Mouse (Mus musculus): ENCODE measurements around the gene Gm28635. TPM values are rescaled to one million over a fixed set of nuclear protein-coding genes. Genes with fewer than 3 reads are reported as not detected.

The Gm28635 gene
- polyA plus RNA-seq, 1 experiment from 2014 or later: not detected

- WGBS: under 1% methylated on average over 15 of the region's 15 CpGs
- H3K4me3 ChIP-seq: peak within 1 kb of the TSS; percentile 63
- no peaks in the 10 kb centered on the region for H3K27me3 ChIP-seq
- peak within 1 kb of the TSS; percentile 67 for H3K9ac ChIP-seq
- no peaks in the 10 kb centered on the region for H3K9me3 ChIP-seq
- peak within 1 kb of the TSS; percentile 98 for H3K27ac ChIP-seq
- H3K4me1 ChIP-seq: peaks cover 11% of the 10 kb centered on the region; the same call in 1 of the 2 replicates
- peak; percentile 97 for ATAC-seq (ENCODE audit: insufficient number of reproducible peaks, low FRiP score, low TSS enrichment, low read depth)
- peak within 1 kb of the TSS; percentile 57 for H3K4me2 ChIP-seq
- H3K36me3 ChIP-seq: no peaks in the 10 kb centered on the region
Observed at GRCm38 (mm10) chr2:84650464-84651195, 27.2 kb downstream of the Gm28635 start, which contains the start of gene Ctnnd1. Gene Ctnnd1, minus strand, starts transcription at chr2:84650765.

- Histone ChIP-seq H3K4me2 (peak overlapping the region; percentile 57), H3K9me3 (no peaks in the 10 kb centered on the region), H3K9ac (peak overlapping the region; percentile 67), H3K4me1 (peaks cover 11% of the 10 kb centered on the region; the same call in 1 of the 2 replicates), H3K27ac (peak overlapping the region; percentile 98), H3K27me3 (no peaks in the 10 kb centered on the region), H3K4me3 (peak overlapping the region; percentile 63), H3K36me3 (no peaks in the 10 kb centered on the region)
- WGBS: under 1% methylated on average over 10 of the region's 10 CpGs
- ATAC-seq (ENCODE audit: insufficient number of reproducible peaks, low FRiP score, low TSS enrichment, low read depth): no peak
Observed at GRCm38 (mm10) chr2:84649674-84650073, 28.2 kb downstream of the Gm28635 start.

GRCm38 (mm10) chr2:84648369-84648768 is 29.5 kb downstream of the Gm28635 start:
- H3K27ac ChIP-seq: no peak overlapping the region
- no peak for ATAC-seq (ENCODE audit: insufficient number of reproducible peaks, low FRiP score, low TSS enrichment, low read depth)
- H3K36me3 ChIP-seq: no peaks in the 10 kb centered on the region
- no peaks in the 10 kb centered on the region for H3K9me3 ChIP-seq
- no peaks in the 10 kb centered on the region for H3K27me3 ChIP-seq
- peak overlapping the region; percentile 63 for H3K4me3 ChIP-seq
- H3K4me1 ChIP-seq: peaks cover 14% of the 10 kb centered on the region; the same call in 1 of the 2 replicates
- H3K4me2 ChIP-seq: peak overlapping the region; percentile 57
- WGBS: 37% methylated on average over 6 of the region's 6 CpGs
- no peak overlapping the region for H3K9ac ChIP-seq

- Histone ChIP-seq H3K27ac (no peak overlapping the region), H3K4me1 (peaks cover 14% of the 10 kb centered on the region; the same call in 1 of the 2 replicates), H3K9ac (no peak overlapping the region), H3K27me3 (no peaks in the 10 kb centered on the region), H3K36me3 (no peaks in the 10 kb centered on the region; the same call in 1 of the 2 replicates), H3K4me3 (no peak overlapping the region), H3K4me2 (no peak overlapping the region), H3K9me3 (no peaks in the 10 kb centered on the region)
- 88% methylated on average over 6 of the region's 6 CpGs for WGBS
- ATAC-seq (ENCODE audit: insufficient number of reproducible peaks, low FRiP score, low TSS enrichment, low read depth): no peak
Observed at GRCm38 (mm10) chr2:84647051-84647568, 30.7 kb downstream of the Gm28635 start.

- Histone ChIP-seq H3K4me1 (peaks cover 18% of the 10 kb centered on the region; the same call in 1 of the 2 replicates), H3K9me3 (no peaks in the 10 kb centered on the region), H3K4me3 (no peak overlapping the region), H3K9ac (no peak overlapping the region), H3K4me2 (no peak overlapping the region), H3K36me3 (peaks cover 3% of the 10 kb centered on the region; the same call in 1 of the 2 replicates), H3K27ac (no peak overlapping the region), H3K27me3 (no peaks in the 10 kb centered on the region)
- no peak for ATAC-seq (ENCODE audit: insufficient number of reproducible peaks, low FRiP score, low TSS enrichment, low read depth)
- WGBS: 75% methylated on average over 1 of the region's 1 CpGs
Observed at GRCm38 (mm10) chr2:84646138-84646537, 31.7 kb downstream of the Gm28635 start.

- Histone ChIP-seq H3K27ac (no peak overlapping the region), H3K27me3 (no peaks in the 10 kb centered on the region), H3K4me3 (no peak overlapping the region), H3K4me1 (peaks cover 38% of the 10 kb centered on the region), H3K36me3 (peaks cover 3% of the 10 kb centered on the region; the same call in 1 of the 2 replicates), H3K9me3 (no peaks in the 10 kb centered on the region), H3K4me2 (no peak overlapping the region), H3K9ac (no peak overlapping the region)
- no peak for ATAC-seq (ENCODE audit: insufficient number of reproducible peaks, low FRiP score, low TSS enrichment, low read depth)
Observed at GRCm38 (mm10) chr2:84640833-84641232, 37.0 kb downstream of the Gm28635 start.

- H3K4me1 ChIP-seq: peaks cover 57% of the 10 kb centered on the region
- no peaks in the 10 kb centered on the region for H3K27me3 ChIP-seq
- H3K4me3 ChIP-seq: no peak overlapping the region
- no peak overlapping the region for H3K4me2 ChIP-seq
- H3K9ac ChIP-seq: no peak overlapping the region
- peak overlapping the region; percentile 44 for H3K27ac ChIP-seq
- no peak for ATAC-seq (ENCODE audit: insufficient number of reproducible peaks, low FRiP score, low TSS enrichment, low read depth)
- no peaks in the 10 kb centered on the region for H3K9me3 ChIP-seq
- H3K36me3 ChIP-seq: peaks cover 3% of the 10 kb centered on the region; the same call in 1 of the 2 replicates
- 51% methylated on average over 5 of the region's 5 CpGs for WGBS
Observed at GRCm38 (mm10) chr2:84638428-84639220, 39.2 kb downstream of the Gm28635 start.

GRCm38 (mm10) chr2:84637452-84638165 is 40.2 kb downstream of the Gm28635 start:
- Histone ChIP-seq H3K36me3 (peaks cover 3% of the 10 kb centered on the region; the same call in 1 of the 2 replicates), H3K4me3 (no peak overlapping the region), H3K9me3 (no peaks in the 10 kb centered on the region), H3K27ac (peak overlapping the region; percentile 48), H3K4me2 (no peak overlapping the region), H3K9ac (no peak overlapping the region), H3K4me1 (peaks cover 62% of the 10 kb centered on the region), H3K27me3 (no peaks in the 10 kb centered on the region)
- 28% methylated on average over 7 of the region's 7 CpGs for WGBS
- no peak for ATAC-seq (ENCODE audit: insufficient number of reproducible peaks, low FRiP score, low TSS enrichment, low read depth)

- Histone ChIP-seq H3K9me3 (no peaks in the 10 kb centered on the region), H3K4me1 (peaks cover 68% of the 10 kb centered on the region), H3K36me3 (0 out of 2 replicates have a peak, but pooled peaks cover 3% of the 10 kb centered on the region), H3K4me3 (no peak overlapping the region), H3K9ac (no peak overlapping the region), H3K4me2 (peak overlapping the region; percentile 15; the same call in 1 of the 2 replicates), H3K27ac (peak overlapping the region; percentile 87), H3K27me3 (no peaks in the 10 kb centered on the region)
- WGBS: 20% methylated on average over 8 of the region's 8 CpGs
- ATAC-seq (ENCODE audit: insufficient number of reproducible peaks, low FRiP score, low TSS enrichment, low read depth): no peak
Observed at GRCm38 (mm10) chr2:84636231-84636741, 41.6 kb downstream of the Gm28635 start.

GRCm38 (mm10) chr2:84635611-84636010 is 42.2 kb downstream of the Gm28635 start:
- ATAC-seq (ENCODE audit: insufficient number of reproducible peaks, low FRiP score, low TSS enrichment, low read depth): peak; percentile 89
- H3K9ac ChIP-seq: no peak overlapping the region
- peaks cover 62% of the 10 kb centered on the region for H3K4me1 ChIP-seq
- H3K4me2 ChIP-seq: peak overlapping the region; percentile 15
- peak overlapping the region; percentile 87 for H3K27ac ChIP-seq
- H3K36me3 ChIP-seq: 0 out of 2 replicates have a peak, but pooled peaks cover 2% of the 10 kb centered on the region
- WGBS: 2% methylated on average over 2 of the region's 2 CpGs
- no peaks in the 10 kb centered on the region for H3K9me3 ChIP-seq
- no peaks in the 10 kb centered on the region for H3K27me3 ChIP-seq
- no peak overlapping the region for H3K4me3 ChIP-seq

GRCm38 (mm10) chr2:84634934-84635482 is 42.8 kb downstream of the Gm28635 start:
- Histone ChIP-seq H3K4me2 (no peak overlapping the region), H3K36me3 (0 out of 2 replicates have a peak, but pooled peaks cover 2% of the 10 kb centered on the region), H3K4me1 (peaks cover 62% of the 10 kb centered on the region), H3K9ac (no peak overlapping the region), H3K4me3 (no peak overlapping the region), H3K27ac (peak overlapping the region; percentile 87), H3K9me3 (no peaks in the 10 kb centered on the region), H3K27me3 (no peaks in the 10 kb centered on the region)
- WGBS: 24% methylated on average over 4 of the region's 4 CpGs
- ATAC-seq (ENCODE audit: insufficient number of reproducible peaks, low FRiP score, low TSS enrichment, low read depth): no peak
